Mouse (Mus musculus) left cerebral cortex, postnatal 10 days (tissue): ENCODE data around the gene Magi2. TPM values are rescaled to one million over a fixed set of nuclear protein-coding genes. Genes with fewer than 3 reads are reported as not detected.

Source experiments
- DNase-seq, 2 experiments: peaks; one replicate each; pipeline ENCODE4 v3.0.0; 2021 to 2022; ENCODE audit warnings: low spot score in 2 of 2, mixed read lengths in 1 of 2; ENCODE audit errors: extremely low spot score in 1 of 2
- intact Hi-C: fragments of 180-260 bp; cut with DNase I; formaldehyde crosslinking; loops from one replicate; pipeline ENCODE4 v1.15.1; 2025
- total RNA-seq, 2 experiments: library from RNA; stranded (reverse); gene quantifications; 2 replicates each; pipeline ENCODE4 v1.2.3; 2021

The Magi2 gene
- total RNA-seq, 2 experiments from 2014 or later: 89.5 to 96.4 TPM

GRCm38 (mm10) chr5:20104496-20104895 is 877.7 kb downstream of the Magi2 start:
- intact Hi-C loops: no loop called here
- DNase-seq: no peak

DNA sequence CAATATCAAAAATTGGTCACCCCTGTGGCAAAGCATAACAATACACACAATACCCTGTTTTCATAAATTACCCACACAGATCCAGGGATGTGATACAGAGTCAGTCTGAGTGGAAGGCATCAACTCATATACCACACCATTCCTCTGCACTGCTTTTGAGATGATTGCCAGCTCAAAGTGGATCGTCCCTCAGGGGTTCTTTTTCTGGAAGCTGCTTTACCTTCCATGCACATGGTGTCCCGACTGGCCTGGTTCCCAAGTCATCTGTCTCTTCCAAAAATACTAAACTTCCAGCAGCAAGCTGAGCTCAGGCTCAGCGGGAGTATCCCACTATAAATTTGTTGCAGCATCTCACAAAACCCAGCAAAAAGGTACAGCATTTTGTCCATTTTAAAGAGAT is 882.7 kb downstream of the Magi2 start:
- no peak for DNase-seq
- intact Hi-C loops: no loop called here

GRCm38 (mm10) chr5:20117156-20117555 is 890.3 kb downstream of the Magi2 start:
- no peak for DNase-seq
- intact Hi-C loops: no loop called here

- peak in 1 of 2 experiments; percentile 23 for DNase-seq
- intact Hi-C loops: no loop called here
Observed at GRCm38 (mm10) chr5:20140235-20140634, 913.4 kb downstream of the Magi2 start.

DNA sequence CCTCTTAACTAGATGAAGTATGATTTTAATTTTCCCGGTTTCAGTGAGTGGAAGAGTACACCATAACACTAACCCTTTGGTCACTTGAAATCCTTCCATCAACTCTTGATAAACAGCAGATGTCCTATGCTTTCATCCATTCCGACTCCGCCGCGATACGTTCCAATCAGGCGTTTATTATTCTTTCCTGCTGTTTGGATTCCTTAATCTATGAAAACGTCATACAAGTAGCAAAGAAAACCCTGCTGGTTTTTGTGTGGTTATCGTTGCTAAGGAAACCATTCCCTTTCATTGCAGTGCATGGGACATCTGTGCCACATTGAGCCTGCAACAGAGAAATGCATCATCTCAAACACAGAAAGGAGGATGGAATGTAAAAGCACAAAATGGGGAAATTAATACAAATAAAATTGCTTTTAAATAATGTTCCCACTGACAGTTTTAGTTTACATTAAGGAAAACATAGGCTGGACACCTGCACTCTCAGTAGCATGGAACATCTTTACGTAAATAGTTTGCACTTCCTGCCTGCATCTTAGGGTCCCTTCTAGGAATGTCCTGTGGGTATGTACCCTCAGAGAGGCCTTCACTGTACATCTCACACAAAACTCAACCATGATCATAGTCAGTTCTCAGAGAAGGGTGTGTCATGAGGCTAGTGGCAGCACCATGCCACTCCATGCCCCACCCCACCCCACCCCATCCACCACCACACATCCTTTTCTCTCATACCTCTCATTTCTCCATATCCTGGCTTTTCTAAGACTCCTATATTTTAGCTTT is 914.0 kb downstream of the Magi2 start:
- DNase-seq: peak in 1 of 2 experiments; percentile 20
- intact Hi-C loops: no loop called here

DNA sequence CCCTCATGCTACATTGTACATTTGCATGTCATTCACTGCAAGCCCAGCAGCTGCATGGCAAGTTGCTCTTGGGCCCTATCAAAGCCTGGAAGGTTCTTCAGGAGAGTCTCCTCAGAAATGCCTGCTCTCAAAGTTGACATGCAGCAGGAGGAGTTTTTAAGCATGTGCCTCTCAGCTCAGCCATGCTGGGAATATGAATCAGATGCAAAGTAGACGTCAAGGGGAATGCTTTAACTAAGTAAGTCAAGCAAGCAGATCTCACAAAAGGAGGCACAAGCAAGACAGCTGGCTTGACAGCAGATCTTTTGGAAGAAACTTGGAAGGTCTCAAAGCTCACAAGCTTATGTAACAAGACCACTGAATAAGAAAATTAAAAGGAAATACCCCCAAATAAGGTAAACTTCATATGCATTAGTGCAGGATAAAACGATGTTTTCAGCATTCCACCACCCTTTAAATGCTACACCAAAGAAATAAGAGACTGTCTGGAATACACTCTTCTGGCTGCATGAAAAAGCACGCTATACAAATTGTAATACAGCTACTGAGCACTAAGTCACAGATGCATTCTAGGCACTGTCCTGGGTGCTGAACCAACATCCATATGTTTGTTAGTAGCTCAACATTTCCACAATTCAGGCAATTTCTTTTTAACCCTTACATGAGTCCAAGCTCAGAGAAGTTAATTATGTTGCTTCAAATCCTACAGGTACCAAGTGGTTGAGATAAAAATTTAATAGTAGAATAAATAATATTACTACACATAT is 926.7 kb downstream of the Magi2 start:
- no peak for DNase-seq
- intact Hi-C loops: no loop called here

DNA sequence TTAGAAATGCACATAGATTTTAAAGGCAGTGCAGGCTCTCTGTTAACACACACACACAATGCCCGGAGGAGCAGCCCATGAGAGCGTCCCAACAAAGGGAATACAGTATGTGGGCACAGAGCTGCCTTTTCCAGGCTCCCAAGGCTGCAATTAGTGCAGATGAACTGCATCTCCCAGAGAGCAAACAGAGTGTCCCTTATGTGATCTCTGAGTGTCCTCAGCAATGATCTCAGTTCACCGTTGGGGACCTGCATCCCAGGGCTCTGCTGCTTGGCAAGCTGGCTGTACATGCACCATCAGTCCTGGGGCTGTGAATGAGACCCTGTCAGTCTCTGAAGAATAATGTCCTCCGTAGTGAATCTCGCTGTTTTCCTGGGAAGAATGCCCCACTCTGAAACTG is 969.9 kb downstream of the Magi2 start:
- intact Hi-C loops: no loop called here

DNA sequence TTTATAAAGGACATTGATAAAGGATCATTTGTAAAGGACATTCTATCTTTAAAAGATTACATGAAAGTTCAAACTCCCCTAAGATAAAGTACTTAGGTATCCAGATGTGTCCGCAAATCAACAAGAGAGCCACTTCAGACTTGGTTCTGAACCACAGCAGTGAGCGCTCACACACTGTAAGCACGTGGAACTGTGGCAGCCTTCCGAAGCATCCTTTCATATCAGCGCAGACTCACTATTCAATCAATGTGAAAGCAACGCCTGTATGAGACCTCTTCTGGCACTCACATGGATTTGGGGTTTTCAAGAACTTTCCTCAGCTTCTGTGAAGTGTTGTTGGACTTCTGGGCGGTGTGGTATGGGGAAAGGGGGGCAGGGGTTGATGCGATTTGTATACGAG is 970.6 kb downstream of the Magi2 start:
- DNase-seq: no peak
- intact Hi-C loops: no loop called here

More for the DNA sequence above, 969.9 kb downstream of the Magi2 start:
- peak in 1 of 2 experiments; percentile 20 for DNase-seq

DNA sequence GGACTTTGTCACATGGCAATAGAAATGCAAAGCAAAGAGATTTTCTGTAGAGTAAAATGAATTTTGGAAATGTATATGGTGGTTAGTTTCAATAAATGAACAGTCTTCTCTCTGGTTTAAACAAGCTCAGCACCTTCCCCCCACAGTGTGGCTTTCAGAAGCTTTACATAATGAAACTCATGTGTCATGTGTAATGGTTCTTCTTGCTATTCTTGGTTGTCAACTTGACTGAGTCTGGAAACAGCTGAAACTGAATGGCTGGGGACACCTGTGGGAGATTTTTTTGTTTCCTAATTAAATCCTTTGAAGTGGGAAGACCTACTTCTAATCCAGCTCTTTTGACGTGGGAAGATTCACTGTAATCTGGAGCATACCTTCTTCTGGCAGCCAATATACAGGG is 974.5 kb downstream of the Magi2 start:
- DNase-seq: no peak

GRCm38 (mm10) chr5:20208110-20208509 is 981.3 kb downstream of the Magi2 start:
- no peak for DNase-seq
- intact Hi-C loops: no loop called here

More for the DNA sequence above, 974.5 kb downstream of the Magi2 start:
- intact Hi-C loops: no loop called here

DNA sequence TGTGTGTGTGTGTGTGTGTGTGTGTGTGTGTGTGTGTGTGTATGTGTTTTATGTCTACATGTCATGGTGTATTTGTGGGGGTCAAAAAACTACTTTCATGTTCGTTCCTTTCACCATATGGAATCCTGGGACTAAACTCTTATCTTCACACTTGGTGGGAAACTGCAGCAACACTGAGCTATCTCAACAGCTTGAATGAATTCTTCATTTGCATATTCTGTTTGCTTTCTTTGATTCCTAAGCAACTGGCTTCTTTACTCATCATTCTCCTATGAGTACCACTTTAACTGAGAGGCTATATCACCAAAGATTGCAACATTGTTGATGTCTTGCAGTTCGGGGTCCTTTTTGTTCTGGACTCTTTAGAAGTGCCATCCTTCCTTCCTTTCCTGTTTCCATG is 986.5 kb downstream of the Magi2 start:
- no peak for DNase-seq
- intact Hi-C loops: no loop called here

DNA sequence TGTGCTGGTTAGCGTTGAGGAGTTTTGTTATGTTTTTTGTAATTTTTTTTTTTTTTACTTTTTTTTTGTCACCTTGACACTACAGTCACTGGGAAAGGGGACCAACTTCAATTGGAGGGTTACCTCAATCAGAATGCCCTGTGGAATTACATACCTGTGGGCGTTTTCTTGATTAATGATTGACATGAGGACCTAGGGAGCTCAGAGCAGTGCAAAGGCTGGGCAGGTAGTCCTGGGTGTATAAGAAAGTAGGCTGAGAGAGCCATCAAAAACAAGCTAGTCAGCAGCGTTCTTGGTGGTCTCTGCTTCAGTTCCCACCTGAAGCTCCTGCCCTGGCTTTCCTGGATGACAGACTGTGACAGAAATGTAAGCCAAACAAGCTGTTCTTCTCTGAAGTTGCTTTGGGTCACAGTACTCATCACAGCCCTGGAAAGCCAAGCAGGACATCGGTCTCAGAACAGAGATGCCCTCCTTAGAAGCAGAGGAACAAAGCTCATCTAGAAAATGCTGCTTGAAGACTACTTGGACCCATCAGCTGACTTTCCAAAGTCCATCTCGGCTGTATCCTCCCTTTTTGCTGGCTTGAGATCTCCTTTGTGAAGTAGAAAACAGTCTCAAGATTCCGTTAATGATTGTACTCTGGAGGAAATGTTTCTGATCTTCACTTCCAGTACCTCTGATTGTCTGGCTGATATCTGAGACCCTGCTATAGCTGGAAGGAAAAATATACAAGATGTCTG is 999.8 kb downstream of the Magi2 start:
- no peak for DNase-seq
- intact Hi-C loops: no loop called here

- intact Hi-C loops: no loop called here
Observed at GRCm38 (mm10) chr5:20227912-20228762, 1001.3 kb downstream of the Magi2 start.

DNA sequence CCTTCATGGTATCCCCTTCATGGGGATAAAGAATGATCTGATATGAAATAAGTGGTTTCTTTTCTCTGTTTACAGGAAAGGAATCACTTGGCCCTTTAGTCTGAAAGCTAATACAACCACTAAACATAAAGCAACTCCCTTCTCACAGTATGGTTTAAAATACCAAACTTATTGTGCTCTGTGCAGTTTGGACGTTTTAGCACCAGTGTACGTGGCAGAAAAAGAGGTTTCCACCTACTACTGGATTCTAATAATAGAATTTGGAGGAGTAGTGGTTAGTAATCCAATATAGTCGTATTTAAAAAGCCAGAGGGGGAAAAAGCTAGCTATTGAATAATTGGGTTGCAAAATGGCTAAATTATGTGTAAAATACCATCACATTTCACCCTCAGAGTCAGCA is 1005.1 kb downstream of the Magi2 start:
- no peak for DNase-seq
- intact Hi-C loops: no loop called here

More at GRCm38 (mm10) chr5:20227912-20228762, 1001.3 kb downstream of the Magi2 start:
- peak in 1 of 2 experiments; percentile 40 for DNase-seq

GRCm38 (mm10) chr5:20241523-20241922 is 1014.7 kb downstream of the Magi2 start:
- intact Hi-C loops: no loop called here
- DNase-seq: no peak

GRCm38 (mm10) chr5:20242496-20242895 is 1015.7 kb downstream of the Magi2 start:
- intact Hi-C loops: no loop called here

DNA sequence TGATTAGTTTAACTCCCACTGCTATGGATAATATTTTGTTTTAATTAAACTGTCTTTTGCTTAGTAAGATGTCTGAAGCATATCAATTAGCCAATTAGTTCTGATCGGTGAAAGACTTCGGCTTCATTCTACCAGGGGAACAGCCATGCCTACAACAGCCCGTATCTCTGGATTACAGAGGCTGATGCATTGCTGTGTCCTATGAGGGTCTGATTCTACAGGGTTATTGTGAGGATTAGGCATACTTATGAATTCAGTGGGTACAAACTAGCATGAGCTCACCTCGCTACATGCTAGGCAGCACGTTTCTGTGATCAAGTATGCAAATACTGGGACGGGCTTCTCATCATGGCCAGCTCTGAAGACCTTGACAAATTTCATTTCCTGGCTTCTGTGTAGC is 1022.5 kb downstream of the Magi2 start:
- DNase-seq: no peak
- intact Hi-C loops: no loop called here

More at GRCm38 (mm10) chr5:20242496-20242895, 1015.7 kb downstream of the Magi2 start:
- no peak for DNase-seq

DNA sequence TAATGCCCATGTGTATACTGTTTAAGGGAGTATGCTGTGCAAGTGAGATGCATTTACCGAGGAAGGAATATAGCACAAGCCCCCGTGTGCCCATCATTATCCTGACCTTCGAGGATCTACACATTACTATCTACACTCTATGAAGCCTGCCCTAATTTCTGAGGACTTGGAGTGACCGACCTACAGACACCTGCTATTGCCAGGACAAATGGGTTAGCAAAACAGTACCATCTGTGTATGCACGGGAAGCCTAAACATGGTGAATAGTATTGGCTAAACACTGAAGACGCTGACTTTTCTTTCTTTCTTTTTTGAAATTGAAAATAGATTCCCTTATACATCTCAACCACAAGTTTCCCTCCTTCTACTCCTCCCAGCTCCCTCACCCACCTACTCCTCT is 1024.7 kb downstream of the Magi2 start:
- intact Hi-C loops: no loop called here
- no peak for DNase-seq
